In the genomic region with DNA sequence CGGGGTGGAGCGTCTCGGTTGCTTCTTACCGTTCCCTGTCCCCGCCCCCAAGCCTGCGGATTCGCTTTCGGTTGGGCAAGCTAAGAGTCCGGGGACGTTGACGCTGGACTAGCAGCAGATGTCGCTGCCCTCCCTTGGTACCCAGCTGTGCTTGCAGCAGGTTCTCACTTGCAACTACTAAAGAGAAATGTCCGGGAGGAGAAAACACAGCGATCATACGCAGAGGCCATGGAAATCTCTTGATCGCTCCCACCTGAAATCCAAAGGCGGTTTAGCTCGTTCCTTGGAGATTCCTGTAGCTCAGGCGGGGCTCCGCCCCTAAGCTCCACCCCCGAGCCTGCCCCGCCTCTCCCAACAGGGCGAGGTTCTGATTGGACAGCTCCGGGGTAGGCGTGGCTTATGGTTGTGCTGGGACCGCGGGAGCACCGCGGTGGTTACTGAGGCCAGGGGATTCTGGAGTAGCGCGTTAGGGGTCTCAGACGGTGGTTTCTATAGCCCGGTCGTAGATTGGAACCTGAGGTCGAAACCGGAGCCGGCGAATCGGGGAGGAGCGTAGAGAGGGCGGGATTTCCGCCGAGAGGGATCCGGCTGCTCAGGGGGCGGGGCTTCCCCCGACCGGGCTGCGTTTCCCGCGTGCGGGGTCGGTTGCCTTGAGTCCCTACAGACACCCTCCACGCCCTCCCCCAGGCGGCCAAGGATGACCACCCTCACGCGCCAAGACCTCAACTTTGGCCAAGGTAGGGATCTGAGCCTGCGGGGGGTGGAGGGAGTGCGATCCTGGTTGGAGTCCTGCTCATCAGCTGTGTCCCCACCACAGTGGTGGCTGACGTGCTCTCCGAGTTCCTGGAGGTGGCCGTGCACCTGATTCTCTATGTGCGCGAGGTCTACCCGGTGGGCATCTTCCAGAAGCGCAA, we compare ENCODE assay signal across 8 mouse cellular contexts. TPM values are rescaled to one million over a fixed set of nuclear protein-coding genes. Genes with fewer than 3 reads are reported as not detected.
DNase-seq lines count a peak whose midpoint lies in the region; ATAC-seq lines count a peak whose summit lies in the region.

No protein-coding gene starts in this region.

- WGBS in hindbrain, embryonic 12.5 days = under 1% methylated on average over 65 of the region's 65 CpGs

- peaks cover 14% of the 10 kb centered on the region for H3K36me3 ChIP-seq in hindbrain, embryonic 12.5 days

- H3K4me1 ChIP-seq in hindbrain, embryonic 12.5 days = peaks cover 22% of the 10 kb centered on the region

- H3K4me3 ChIP-seq in hindbrain, embryonic 12.5 days = peak overlapping the region; percentile 65

- no peaks in the 10 kb centered on the region for H3K9me3 ChIP-seq in hindbrain, embryonic 12.5 days (replicated peaks)

- peak; percentile 96 for DNase-seq in Muller cell, postnatal 12 days (ENCODE audit: inconsistent ontology term)
- DNase-seq in cerebellum, adult 9-11 months = peak; percentile 95
- DNase-seq in frontal cortex, postnatal 10 days (ENCODE audit: low spot score in 2 of 2) = peak; percentile 86 to 91
- peak; percentile 93 to 97 for DNase-seq in layer of hippocampus, postnatal 14 days (ENCODE audit: low spot score in 2 of 2)
- peak; percentile 93 for DNase-seq in lung, postnatal 14 days
- peak; percentile 77 for DNase-seq in retina, adult 2 months (ENCODE audit: low read depth, low spot score)
- peak; percentile 93 for DNase-seq in thymus, postnatal 36 days

- peaks cover 7% of the 10 kb centered on the region; the same call in 1 of the 2 replicates for H3K27me3 ChIP-seq in hindbrain, embryonic 12.5 days

- peak overlapping the region; percentile 84 for H3K4me2 ChIP-seq in hindbrain, embryonic 12.5 days (replicated peaks)

- peak overlapping the region; percentile 91 for H3K27ac ChIP-seq in hindbrain, embryonic 12.5 days

- peak; percentile 95 for ATAC-seq in hindbrain, embryonic 12.5 days (ENCODE audit: low FRiP score)

- peak overlapping the region; percentile 79 for H3K9ac ChIP-seq in hindbrain, embryonic 12.5 days

RNA-seq across cellular contexts. Expression of a gene that starts 9.9 kb away (rescaled TPM):
- polyA plus RNA-seq in hindbrain, embryonic 12.5 days (2016; fragmentation: Nextera tagmentation; extraction: Ambion mirVana) = 11.6 and 12.8 TPM in 2 replicates
- total RNA-seq in layer of hippocampus, postnatal 14 days (2021) = 1 to 10 TPM; 4.8 to 5.6 TPM

RNA-seq across cellular contexts. Expression of a gene that starts 10.2 kb away (rescaled TPM):
- polyA plus RNA-seq in hindbrain, embryonic 12.5 days (2016; fragmentation: Nextera tagmentation; extraction: Ambion mirVana) = 85.5 and 89.9 TPM in 2 replicates
- 10 to 100 TPM; 19.8 to 22.1 TPM for total RNA-seq in layer of hippocampus, postnatal 14 days (2021)

RNA-seq across cellular contexts. Expression of a gene that starts 11.6 kb away (rescaled TPM):
- polyA plus RNA-seq in hindbrain, embryonic 12.5 days (2016; fragmentation: Nextera tagmentation; extraction: Ambion mirVana) = 15.2 and 15.9 TPM in 2 replicates
- 10 to 100 TPM; 24.6 to 27.4 TPM for total RNA-seq in layer of hippocampus, postnatal 14 days (2021)

RNA-seq across cellular contexts. Expression of a gene that starts 19.9 kb away (rescaled TPM):
- polyA plus RNA-seq in hindbrain, embryonic 12.5 days (2016; fragmentation: Nextera tagmentation; extraction: Ambion mirVana) = 77.6 and 80.6 TPM in 2 replicates
- total RNA-seq in layer of hippocampus, postnatal 14 days (2021) = 100 to 1,000 TPM in 1 of 2 experiments, 10 to 100 TPM in 1; 98.6 to 111 TPM

RNA-seq across cellular contexts. Expression of a gene that starts 20.1 kb away (rescaled TPM):
- 3.3 and 10.9 TPM in 2 replicates for polyA plus RNA-seq in hindbrain, embryonic 12.5 days (2016; fragmentation: Nextera tagmentation; extraction: Ambion mirVana)
- 10 to 100 TPM; 65.2 to 72.1 TPM for total RNA-seq in layer of hippocampus, postnatal 14 days (2021)

Comparison
In these comparisons a context has a peak if more than half of its experiments do, and no peak if none do; other contexts are left out.
1. Peak in every context shown above with its lines: DNase-seq, ATAC-seq, H3K4me3 ChIP-seq and H3K27ac ChIP-seq.